ENCODE assay signal across 8 mouse cellular contexts in the genomic region with DNA sequence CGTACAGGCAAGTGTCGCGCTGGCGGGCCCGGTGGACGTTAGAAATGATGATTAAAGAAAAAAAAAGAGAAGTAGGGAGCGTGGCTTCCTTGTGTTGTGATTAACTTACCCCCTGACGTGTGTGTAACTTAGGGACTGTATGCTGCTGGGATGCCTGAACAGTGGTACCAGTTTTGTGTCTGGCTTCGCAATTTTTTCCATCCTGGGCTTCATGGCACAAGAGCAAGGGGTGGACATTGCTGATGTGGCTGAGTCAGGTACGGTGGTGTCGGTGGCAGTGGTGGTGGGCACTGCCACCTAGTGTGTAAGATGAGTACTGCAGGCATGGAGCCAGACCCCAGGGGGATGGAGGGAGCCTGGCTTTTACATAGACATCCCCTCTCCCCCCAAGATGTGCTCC. TPM values are rescaled to one million over a fixed set of nuclear protein-coding genes. Genes with fewer than 3 reads are reported as not detected.
A peak's percentile ranks its signal among the peaks of the same experiment; 100 is the strongest.
DNase-seq lines count a peak whose midpoint lies in the region; ATAC-seq lines count a peak whose summit lies in the region.

No protein-coding gene starts in this region.

- ATAC-seq in frontal cortex, adult (ENCODE audit: low TSS enrichment), result peak; percentile 60
- ATAC-seq in activated CD4-positive, CD25-positive, alpha-beta regulatory T cell, adult 4 months, result peak; percentile 57

- no peak for DNase-seq in frontal cortex, postnatal 25 days (ENCODE audit: low spot score in 2 of 2)
- DNase-seq in embryo, embryonic 11.5 days (ENCODE audit: low read depth, low spot score), result peak; percentile 41
- peak; percentile 58 to 77 for DNase-seq in heart, postnatal 10 days
- peak; percentile 55 to 61 for DNase-seq in layer of hippocampus, postnatal 14 days (ENCODE audit: low spot score in 2 of 2)
- DNase-seq in mesoderm, embryonic 11.5 days (ENCODE audit: low read depth, low spot score), result peak; percentile 74
- peak; percentile 34 to 70 for DNase-seq in spleen, adult 18-20 months

- intact Hi-C loops in heart, postnatal 10 days (cut with DNase I), result loop anchor here (1.0 kb wide), 2 partner anchors 165 to 214 kb away; no protein-coding TSS in a partner anchor

RNA-seq across cellular contexts. Expression of a gene that starts 57.2 kb away (rescaled TPM):
- polyA plus RNA-seq in activated CD4-positive, CD25-positive, alpha-beta regulatory T cell, adult 4 months (2017; shearing (Covaris generic)), result 10 to 100 TPM; 34.3 to 47.9 TPM
- 100 to 1,000 TPM; 160 to 173 TPM for total RNA-seq in heart, postnatal 10 days (2021)
- 100 to 1,000 TPM; 149 to 151 TPM for total RNA-seq in layer of hippocampus, postnatal 14 days (2021)

Comparison
In these comparisons a context has a peak if more than half of its experiments do, and no peak if none do; other contexts are left out.
1. DNase-seq: peak in embryo, embryonic 11.5 days (single experiment), heart, postnatal 10 days (2 of 2), layer of hippocampus, postnatal 14 days (2 of 2), mesoderm, embryonic 11.5 days (single experiment) and spleen, adult 18-20 months (2 of 2); none in frontal cortex, postnatal 25 days (0 of 2).